Mouse (Mus musculus) spleen, postnatal 14 days (tissue): ENCODE data around the gene Gm8138.
"Not testable (repeated sequence)": the region's sequence is repeated elsewhere in the genome, so short reads cannot be mapped to it uniquely, and the experiment has no call there.

Experiments used
- DNase-seq, 2 experiments: peaks; one replicate each; pipeline ENCODE4 v3.0.0; 2021 to 2022; ENCODE audit warnings: low spot score in 2 of 2

Gene Gm8138

GRCm38 (mm10) chr14:43416250-43416649 lies at the start of gene Gm8138:
TSS of gene Gm8138 (minus strand) at chr14:43416350.
- not testable (repeated sequence) for DNase-seq

DNA sequence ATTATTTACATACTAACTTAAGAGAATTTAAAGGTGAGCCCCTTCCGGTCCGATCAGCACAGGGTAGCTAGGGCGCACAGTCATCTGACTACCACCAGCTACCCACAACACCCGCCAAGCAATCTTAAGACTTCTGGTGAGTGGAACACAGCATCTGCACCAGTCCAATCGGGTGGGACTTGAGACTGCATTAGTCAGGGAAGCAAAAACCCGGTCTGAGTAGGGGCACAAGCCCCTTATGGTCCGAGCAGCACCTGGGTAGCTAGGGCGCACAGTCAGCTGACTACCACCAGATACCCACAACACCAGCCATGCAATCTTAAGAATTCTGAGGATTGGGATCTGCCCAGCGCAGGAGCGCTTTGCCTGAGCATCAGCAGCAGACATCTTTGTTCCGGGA lies 54.4 kb downstream of the Gm8138 start:
- peak in 1 of 2 experiments; percentile 3 for DNase-seq
